Mouse (Mus musculus): ENCODE results near the gene Mrps6.

- no peak for TF ChIP-seq NRF1 (IDR thresholded peaks at IDR 0.05; ENCODE audit: insufficient read depth, low read depth, low read length, poor library complexity, severe bottlenecking)
- no peak for TF ChIP-seq ZKSCAN1 (IDR thresholded peaks at IDR 0.05; ENCODE audit: low read depth, low read length)
- TF ChIP-seq CTCF (IDR thresholded peaks at IDR 0.05 in 2 of 3, conservative IDR thresholded peaks at IDR 0.05 in 1 of 3; ENCODE audit: control insufficient read depth in 1 of 3, insufficient read depth in 1 of 3, low read depth in 2 of 3, low read length in 3 of 3, poor library complexity in 1 of 3, severe bottlenecking in 1 of 3): no peak
- no peak for TF ChIP-seq E2F4 (IDR thresholded peaks at IDR 0.05; ENCODE audit: borderline replicate concordance, low read depth, low read length)
- TF ChIP-seq TAL1 (IDR thresholded peaks at IDR 0.05; ENCODE audit: low read length): no peak
- TF ChIP-seq MEF2A (IDR thresholded peaks at IDR 0.05; ENCODE audit: extremely low read depth, insufficient replicate concordance, low read depth, low read length, poor library complexity, severe bottlenecking): no peak
- TF ChIP-seq POLR2A (IDR thresholded peaks at IDR 0.05; ENCODE audit: control insufficient read depth in 1 of 2, insufficient read depth in 1 of 2, low read depth in 1 of 2, low read length in 2 of 2, poor library complexity in 1 of 2): no peak
- TF ChIP-seq KAT2A (conservative IDR thresholded peaks at IDR 0.05; ENCODE audit: low read depth, low read length): no peak
Measured at GRCm38 (mm10) chr16:92105631-92106030, 47.6 kb downstream of the Mrps6 start.

Data from MEL (cell line).